Mouse (Mus musculus) heart, embryonic 13.5 days (tissue): ENCODE results near the gene Dctpp1. TPM values are rescaled to one million over a fixed set of nuclear protein-coding genes. Genes with fewer than 3 reads are reported as not detected.

Source experiments
- ATAC-seq: fragments of 200-750 bp; cut with Nextera tagmentation; 2 replicates; pipeline ENCODE4 v1.8.0; 2017; ENCODE audit warnings: moderate TSS enrichment; ENCODE audit not compliant: insufficient number of reproducible peaks, low FRiP score, low TSS enrichment; ENCODE audit errors: extremely low read depth
- H3K27ac ChIP-seq: fragments of 300-500 bp; sonication (generic); replicated peaks from 2 replicates; pipeline ENCODE4 v1.5.1; 2015; ENCODE audit warnings: moderate library complexity, mild to moderate bottlenecking, inconsistent platforms
- H3K27me3 ChIP-seq: fragments of 300-500 bp; sonication (generic); replicated peaks from 2 replicates; pipeline ENCODE4 v1.6.1; 2015; ENCODE audit warnings: mild to moderate bottlenecking, inconsistent platforms
- H3K36me3 ChIP-seq: fragments of 300-500 bp; sonication (generic); 2 replicates; pipeline ENCODE4 v1.6.1; 2015; ENCODE audit warnings: mild to moderate bottlenecking, inconsistent platforms
- H3K4me1 ChIP-seq: fragments of 300-500 bp; sonication (generic); 2 replicates; pipeline ENCODE4 v1.6.1; 2015; ENCODE audit warnings: inconsistent platforms
- H3K4me2 ChIP-seq: fragments of 300-500 bp; sonication (generic); 2 replicates; pipeline ENCODE4 v1.6.1; 2015; ENCODE audit warnings: inconsistent platforms, mild to moderate bottlenecking, moderate library complexity
- H3K4me3 ChIP-seq: fragments of 300-500 bp; sonication (generic); 2 replicates; pipeline ENCODE4 v1.5.1; 2015; ENCODE audit warnings: moderate library complexity, mild to moderate bottlenecking, inconsistent platforms
- H3K9ac ChIP-seq: fragments of 300-500 bp; sonication (generic); 2 replicates; pipeline ENCODE4 v1.6.1; 2015; ENCODE audit warnings: inconsistent platforms, mild to moderate bottlenecking, moderate library complexity
- H3K9me3 ChIP-seq: fragments of 300-500 bp; sonication (generic); 2 replicates; pipeline ENCODE4 v1.6.1; 2016; ENCODE audit warnings: inconsistent platforms
- WGBS: fragments of 180-500 bp; shearing (Covaris S2); methylation state at CpG from one replicate; pipeline ENCODE4 v1.1.7; 2015; ENCODE audit warnings: mixed read lengths; 5-methylcytosine and 5-hydroxymethylcytosine counted together
- polyA plus RNA-seq: library from polyadenylated mRNA; unstranded; fragments of >200 nt; fragmentation: Nextera tagmentation; extraction: Ambion mirVana; gene quantifications from 2 replicates; pipeline ENCODE4 v1.2.1, GENCODE M21; 2015

The Dctpp1 gene
- polyA plus RNA-seq, 1 experiment from 2014 or later, result 161 TPM

DNA sequence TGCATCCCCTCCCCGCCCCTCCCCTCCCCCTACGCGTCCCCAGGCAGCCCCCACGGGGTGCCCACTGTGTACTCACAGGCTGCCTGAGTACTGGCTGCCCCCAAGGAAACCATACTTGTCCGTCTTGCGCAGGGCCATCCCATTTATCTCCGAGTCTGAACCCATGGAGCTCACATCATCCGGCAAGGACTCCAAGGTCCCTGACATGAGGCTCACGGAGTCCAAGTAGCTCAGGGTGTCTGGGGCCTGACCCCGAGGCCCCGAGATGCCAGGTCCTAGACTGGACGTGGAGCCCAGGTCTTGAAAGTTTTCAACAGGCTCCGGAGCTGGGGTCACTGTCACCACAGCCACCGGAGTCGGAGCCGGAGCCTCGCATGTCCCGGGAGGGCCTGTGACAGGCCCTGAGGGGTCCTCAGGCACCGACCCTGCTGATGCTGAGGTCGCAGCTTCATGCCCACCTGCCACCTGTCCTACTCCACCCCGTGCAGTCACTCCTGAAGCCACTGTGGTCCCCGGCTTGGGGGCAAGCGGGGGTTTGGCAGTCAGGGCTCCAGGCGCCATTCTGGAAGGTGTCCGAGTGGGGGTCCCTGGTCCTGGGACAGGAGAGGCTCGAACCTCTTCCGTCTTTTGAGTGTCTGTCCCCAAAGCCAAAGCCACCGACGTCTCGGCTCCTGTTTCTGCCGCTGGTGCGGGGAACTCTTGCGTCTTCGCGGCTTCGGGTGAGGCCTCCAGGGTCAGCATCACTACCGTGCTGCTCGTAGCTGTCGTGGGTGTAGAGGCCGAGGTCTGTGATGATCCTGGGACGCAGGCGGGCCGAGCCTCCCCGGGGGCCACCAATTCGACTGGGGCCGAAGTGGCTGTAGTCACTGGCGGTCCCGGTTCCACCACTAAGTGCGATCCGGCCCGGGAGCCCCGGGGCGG, 52.9 kb downstream of the Dctpp1 start:
- no peak for ATAC-seq
- H3K36me3 ChIP-seq, result peaks cover 26% of the 10 kb centered on the region
- peak overlapping the region; percentile 97 for H3K9ac ChIP-seq
- no peaks in the 10 kb centered on the region for H3K9me3 ChIP-seq
- H3K4me2 ChIP-seq, result peak overlapping the region; percentile 98
- H3K27me3 ChIP-seq, result no peaks in the 10 kb centered on the region
- H3K4me1 ChIP-seq, result peaks cover 49% of the 10 kb centered on the region
- peak overlapping the region; percentile 97 for H3K4me3 ChIP-seq
- WGBS, result under 1% methylated on average over 52 of the region's 53 CpGs
- peak overlapping the region; percentile 94 for H3K27ac ChIP-seq

Other genes with a start within 250 kb of the Dctpp1 start
- 11.2 and 11.9 TPM in 2 replicates for gene Mvp, start 246.1 kb downstream of the Dctpp1 start, polyA plus RNA-seq
- 0.38 and 0.44 TPM in 2 replicates for gene Pagr1b, start 244.2 kb downstream of the Dctpp1 start, polyA plus RNA-seq
- 55.6 and 76.2 TPM in 2 replicates for gene Pagr1a, start 243.4 kb downstream of the Dctpp1 start, polyA plus RNA-seq
- 13.8 and 25.7 TPM in 2 replicates for gene Gm42742, start 239.6 kb downstream of the Dctpp1 start, polyA plus RNA-seq
- gene Prrt2, start 239.5 kb downstream of the Dctpp1 start, polyA plus RNA-seq, result 1.6 TPM in 2 replicates
- 31.0 and 34.5 TPM in 2 replicates for gene Maz, start 233.7 kb downstream of the Dctpp1 start, polyA plus RNA-seq
- gene Kif22, start 218.2 kb downstream of the Dctpp1 start, polyA plus RNA-seq, result 72.4 and 79.2 TPM in 2 replicates
- gene Zg16, start 173.4 kb downstream of the Dctpp1 start, polyA plus RNA-seq, result not detected in 2 replicates
- 1.0 and 1.1 TPM in 2 replicates for gene AI467606, start 169.3 kb downstream of the Dctpp1 start, polyA plus RNA-seq
- 3.2 and 4.7 TPM in 2 replicates for gene Qprt, start 138.5 kb downstream of the Dctpp1 start, polyA plus RNA-seq
- gene Spn, start 122.9 kb downstream of the Dctpp1 start, polyA plus RNA-seq, result 0.13 and 0.36 TPM in 2 replicates
- 42.1 TPM in 2 replicates for gene Cd2bp2, start 64.7 kb downstream of the Dctpp1 start, polyA plus RNA-seq
- 18.0 and 18.2 TPM in 2 replicates for gene Tbc1d10b, start 52.2 kb downstream of the Dctpp1 start, polyA plus RNA-seq
- gene Mylpf, start 51.8 kb downstream of the Dctpp1 start, polyA plus RNA-seq, result 17.0 and 24.9 TPM in 2 replicates
- gene Zfp553, start 27.6 kb downstream of the Dctpp1 start, polyA plus RNA-seq, result 21.4 and 24.1 TPM in 2 replicates
- gene Sept1, start 27.6 kb downstream of the Dctpp1 start, polyA plus RNA-seq, result 23.1 and 23.2 TPM in 2 replicates
- 32.6 and 32.9 TPM in 2 replicates for gene Zfp771, start 16.4 kb downstream of the Dctpp1 start, polyA plus RNA-seq
- 57.1 and 61.6 TPM in 2 replicates for gene Sephs2, start 13.3 kb upstream of the Dctpp1 start, polyA plus RNA-seq
- gene Itgal, start 35.6 kb upstream of the Dctpp1 start, polyA plus RNA-seq, result 0.98 and 1.2 TPM in 2 replicates
- 16.5 and 16.6 TPM in 2 replicates for gene Zfp768, start 84.9 kb upstream of the Dctpp1 start, polyA plus RNA-seq
- 4.7 and 5.3 TPM in 2 replicates for gene Zfp747, start 115.3 kb upstream of the Dctpp1 start, polyA plus RNA-seq
- 3.6 TPM in 2 replicates for gene 9130019O22Rik, start 126.5 kb upstream of the Dctpp1 start, polyA plus RNA-seq
- gene E430018J23Rik, start 132.9 kb upstream of the Dctpp1 start, polyA plus RNA-seq, result 4.3 and 4.9 TPM in 2 replicates
- 4.6 and 5.0 TPM in 2 replicates for gene Zfp764, start 146.1 kb upstream of the Dctpp1 start, polyA plus RNA-seq
- gene Zfp688, start 161.4 kb upstream of the Dctpp1 start, polyA plus RNA-seq, result 13.5 and 16.3 TPM in 2 replicates
- gene Zfp689, start 188.4 kb upstream of the Dctpp1 start, polyA plus RNA-seq, result 5.1 and 5.2 TPM in 2 replicates
- gene Prr14, start 198.9 kb upstream of the Dctpp1 start, polyA plus RNA-seq, result 27.3 and 27.7 TPM in 2 replicates
- gene Fbrs, start 218.5 kb upstream of the Dctpp1 start, polyA plus RNA-seq, result 7.3 and 7.7 TPM in 2 replicates